Mouse (Mus musculus) CH12.LX (cell line): ENCODE data around the gene Rdh8.

Experiments used
- CHD2 ChIP-seq: IDR thresholded peaks from 2 replicates; pipeline ENCODE4 v1.6.1; 2011; ENCODE audit warnings: low read length, improper control_type of control experiment
- CTCF ChIP-seq, 2 experiments: IDR thresholded peaks in 1 of 2; conservative IDR thresholded peaks in 1 of 2; 2 replicates each; pipeline ENCODE4 v1.5.1; 2011 to 2012; ENCODE audit warnings: low read depth in 2 of 2, low read length in 2 of 2, improper control_type of control experiment in 1 of 2, inconsistent platforms in 1 of 2, mild to moderate bottlenecking in 1 of 2, moderate library complexity in 1 of 2
- E2F4 ChIP-seq: IDR thresholded peaks from 2 replicates; pipeline ENCODE4 v1.6.1; 2011; ENCODE audit warnings: low read depth, low read length, improper control_type of control experiment; ENCODE audit not compliant: insufficient replicate concordance
- ETS1 ChIP-seq: conservative IDR thresholded peaks from 2 replicates; pipeline ENCODE4 v1.6.1; 2012; ENCODE audit warnings: low read depth, mild to moderate bottlenecking, inconsistent platforms, low read length, improper control_type of control experiment, moderate library complexity
- MAX ChIP-seq: IDR thresholded peaks from 2 replicates; pipeline ENCODE4 v1.6.1; 2011; ENCODE audit warnings: low read length, improper control_type of control experiment
- MYC ChIP-seq: IDR thresholded peaks from 2 replicates; pipeline ENCODE4 v1.6.1; 2011; ENCODE audit warnings: low read depth, mild to moderate bottlenecking, improper control_type of control experiment, low read length
- POLR2A ChIP-seq: IDR thresholded peaks from 2 replicates; pipeline ENCODE4 v1.6.1; 2011; ENCODE audit warnings: low read depth, mild to moderate bottlenecking, improper control_type of control experiment, low read length

GRCm38 (mm10) chr9:20814521-20815272, 3.6 kb upstream of the Rdh8 start, which contains the start of gene Col5a3:
- TF ChIP-seq MYC (no peak), MAX (no peak), CTCF (conservative IDR thresholded peaks at IDR 0.05 in 1 of 2, IDR thresholded peaks at IDR 0.05 in 1 of 2; ENCODE audit: low read depth in 2 of 2, low read length in 2 of 2) (no peak), POLR2A (no peak), E2F4 (no peak), CHD2 (no peak), ETS1 (no peak)
